Mouse (Mus musculus): Measurements from ENCODE around the gene Elf2. TPM values are rescaled to one million over a fixed set of nuclear protein-coding genes. Genes with fewer than 3 reads are reported as not detected.

Elf2 gene
- polyA plus RNA-seq, 2 experiments = 14.7 to 20.7 TPM

DNA sequence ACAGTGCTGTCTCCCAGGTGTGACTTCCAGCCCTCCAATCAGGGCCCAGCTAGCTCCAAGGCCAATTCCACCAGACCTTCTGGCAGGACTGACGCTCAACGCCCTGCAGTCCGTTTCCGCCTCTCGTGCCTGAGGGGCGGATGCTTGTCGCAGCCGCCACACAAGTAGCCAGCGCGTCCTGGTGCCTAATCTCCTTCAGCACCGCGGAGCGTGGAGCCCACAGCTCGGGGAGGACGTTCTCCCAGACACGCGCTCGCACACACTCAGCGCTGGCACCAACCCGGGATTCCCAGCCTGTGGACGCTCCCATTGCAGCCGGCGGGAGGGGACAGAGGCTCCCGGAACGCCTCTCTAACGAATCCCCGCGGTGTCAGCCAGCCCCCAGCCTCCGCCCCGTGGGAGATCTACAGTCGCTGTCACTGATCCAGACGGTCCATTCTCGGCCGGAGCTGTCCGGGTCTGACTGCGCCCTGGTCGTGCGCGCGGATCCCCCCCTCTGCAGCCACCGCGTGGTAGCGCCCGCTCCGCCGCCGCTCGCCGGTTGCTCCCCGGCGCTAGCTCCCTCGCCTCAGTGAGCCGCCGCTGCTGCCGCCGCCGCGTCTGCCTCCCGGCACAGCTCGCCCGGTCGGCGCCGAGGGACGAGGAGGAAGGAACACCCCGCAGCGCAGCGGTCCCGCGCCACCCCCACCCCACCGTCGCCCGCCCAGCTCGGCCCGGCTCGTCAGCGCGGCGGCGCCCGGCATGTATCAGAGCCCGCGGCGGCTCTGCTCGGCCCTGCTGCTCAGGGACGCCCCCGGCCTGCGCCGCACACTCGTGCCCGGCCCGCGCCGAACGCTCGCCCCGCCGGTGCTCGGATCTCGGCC is 115.9 kb downstream of the Elf2 start, which contains the start of gene Noct:
Gene Noct (plus strand): TSS at position 85 of the 863 bp plus-strand sequence.
- Histone ChIP-seq H3K4me3 (ENCODE audit: insufficient read depth in 1 of 2, low read depth in 2 of 2, low read length in 2 of 2) (peak within 1 kb of the TSS; percentile 74 to 97), H3K27me3 (ENCODE audit: control insufficient read depth, insufficient read depth, low read length) (no peaks in the 10 kb centered on the region; the same call in 1 of the 2 replicates), H3K4me1 (replicated peaks; ENCODE audit: control insufficient read depth in 2 of 2, insufficient read depth in 2 of 2, low read length in 1 of 2) (peaks cover 33 to 37% of the 10 kb centered on the region in 2 experiments), H3K9ac (replicated peaks) (peak within 1 kb of the TSS; percentile 98), H3K9me3 (ENCODE audit: control insufficient read depth, low read length) (no peaks in the 10 kb centered on the region), H3K36me3 (replicated peaks; ENCODE audit: control insufficient read depth, insufficient read depth, low read depth) (peaks cover 9% of the 10 kb centered on the region), H3K27ac (peak within 1 kb of the TSS; percentile 99), H3K4me2 (ENCODE audit: low read depth) (peak within 1 kb of the TSS; percentile 98)
- WGBS (ENCODE audit: insufficient replicate concordance) = 1% methylated on average over 99 of the region's 100 CpGs
- DNase-seq (ENCODE audit: low read depth in 3 of 3, low spot score in 3 of 3) (peak; percentile 82 to 92 (median 84)), ATAC-seq (ENCODE audit: insufficient read depth) (peak; percentile 94)
- peak; percentile 29; the same call in 1 of the 2 replicates for TF ChIP-seq CTCF (IDR thresholded peaks at IDR 0.05; ENCODE audit: low read depth)
- TF ChIP-seq EP300 (IDR thresholded peaks at IDR 0.05; ENCODE audit: low read depth) = peak; percentile 50; the same call in 1 of the 2 replicates

DNA sequence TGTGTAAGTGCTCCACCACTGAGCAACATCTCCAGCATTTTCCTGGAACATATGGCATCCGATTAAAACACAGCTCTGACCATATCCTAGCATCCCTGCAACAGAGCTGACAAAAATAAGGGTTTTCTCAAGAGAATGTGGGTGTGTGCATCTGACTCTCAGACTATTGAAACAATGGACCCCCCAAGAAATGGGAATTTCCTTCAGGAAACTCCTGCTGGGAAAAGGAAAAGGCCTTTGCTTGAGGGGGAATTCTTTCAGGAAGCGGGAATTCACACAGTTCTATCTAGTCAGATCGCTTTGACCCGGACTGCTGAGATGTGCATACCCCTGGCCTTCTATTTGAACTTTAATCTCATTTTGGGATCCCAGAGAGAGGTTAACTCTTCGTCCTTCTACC is 116.9 kb downstream of the Elf2 start:
- Histone ChIP-seq H3K9ac (replicated peaks) (peak overlapping the region; percentile 98), H3K27me3 (ENCODE audit: control insufficient read depth, insufficient read depth, low read length) (no peaks in the 10 kb centered on the region; the same call in 1 of the 2 replicates)

DNA sequence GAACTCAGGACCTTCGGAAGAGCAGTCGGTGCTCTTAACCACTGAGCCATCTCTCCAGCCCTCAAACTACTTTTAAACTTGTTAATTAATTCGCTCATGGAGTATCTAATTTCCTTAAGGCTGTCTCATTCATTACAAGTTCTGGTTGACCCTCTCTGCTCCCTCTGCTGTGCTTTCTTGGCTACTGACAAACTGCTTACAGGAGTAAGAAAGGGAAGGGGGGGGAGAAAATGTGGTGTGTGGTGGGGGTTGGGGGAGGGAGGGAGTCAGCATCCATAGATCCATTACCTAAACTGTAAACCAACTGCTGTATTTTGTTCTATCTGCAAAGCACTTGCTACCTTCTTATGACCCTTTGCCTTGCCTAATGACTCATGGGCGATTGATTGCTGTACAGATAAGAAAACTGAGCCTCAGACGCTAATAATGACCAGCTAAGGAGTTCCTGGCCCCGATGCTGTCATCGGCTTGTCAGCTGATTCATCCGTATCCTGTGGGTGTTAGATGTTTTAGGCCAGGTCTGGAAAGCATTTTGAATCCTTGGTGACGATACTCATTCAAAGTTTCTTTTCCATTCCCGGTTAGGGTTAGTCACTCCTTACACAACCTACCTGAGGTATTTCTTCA is 117.5 kb downstream of the Elf2 start:
- Histone ChIP-seq H3K9ac (replicated peaks) (no peak overlapping the region), H3K9me3 (ENCODE audit: control insufficient read depth, low read length) (no peaks in the 10 kb centered on the region), H3K4me1 (replicated peaks; ENCODE audit: control insufficient read depth in 2 of 2, insufficient read depth in 2 of 2, low read length in 1 of 2) (peaks cover 18 to 22% of the 10 kb centered on the region in 2 experiments), H3K36me3 (replicated peaks; ENCODE audit: control insufficient read depth, insufficient read depth, low read depth) (peaks cover 4% of the 10 kb centered on the region; the same call in 1 of the 2 replicates), H3K4me2 (ENCODE audit: low read depth) (peak overlapping the region; percentile 98; the same call in 1 of the 2 replicates), H3K27ac (no peak overlapping the region), H3K4me3 (ENCODE audit: insufficient read depth in 1 of 2, low read depth in 2 of 2, low read length in 2 of 2) (no peak overlapping the region), H3K27me3 (ENCODE audit: control insufficient read depth, insufficient read depth, low read length) (no peaks in the 10 kb centered on the region; the same call in 1 of the 2 replicates)
- ATAC-seq (ENCODE audit: insufficient read depth) (no peak), DNase-seq (ENCODE audit: low read depth in 3 of 3, low spot score in 3 of 3) (no peak)
- WGBS (ENCODE audit: insufficient replicate concordance) = 52% methylated on average over 10 of the region's 10 CpGs
- TF ChIP-seq EP300 (IDR thresholded peaks at IDR 0.05; ENCODE audit: low read depth) (no peak), CTCF (IDR thresholded peaks at IDR 0.05; ENCODE audit: low read depth) (no peak)

More for the DNA sequence above, 116.9 kb downstream of the Elf2 start:
- DNase-seq (ENCODE audit: low read depth in 3 of 3, low spot score in 3 of 3) = no peak
- 37% methylated on average over 5 of the region's 5 CpGs for WGBS (ENCODE audit: insufficient replicate concordance)
- Histone ChIP-seq H3K9me3 (ENCODE audit: control insufficient read depth, low read length) (no peaks in the 10 kb centered on the region), H3K36me3 (replicated peaks; ENCODE audit: control insufficient read depth, insufficient read depth, low read depth) (peaks cover 6% of the 10 kb centered on the region), H3K4me1 (replicated peaks; ENCODE audit: control insufficient read depth in 2 of 2, insufficient read depth in 2 of 2, low read length in 1 of 2) (peaks cover 22 to 28% of the 10 kb centered on the region in 2 experiments), H3K4me3 (ENCODE audit: insufficient read depth in 1 of 2, low read depth in 2 of 2, low read length in 2 of 2) (peak overlapping the region in 1 of 2 experiments; percentile 97; a peak in 2 of 4 replicates), H3K27ac (peak overlapping the region; percentile 99), H3K4me2 (ENCODE audit: low read depth) (peak overlapping the region; percentile 98)
- TF ChIP-seq EP300 (IDR thresholded peaks at IDR 0.05; ENCODE audit: low read depth) (no peak), CTCF (IDR thresholded peaks at IDR 0.05; ENCODE audit: low read depth) (no peak)
- ATAC-seq (ENCODE audit: insufficient read depth) = no peak

DNA sequence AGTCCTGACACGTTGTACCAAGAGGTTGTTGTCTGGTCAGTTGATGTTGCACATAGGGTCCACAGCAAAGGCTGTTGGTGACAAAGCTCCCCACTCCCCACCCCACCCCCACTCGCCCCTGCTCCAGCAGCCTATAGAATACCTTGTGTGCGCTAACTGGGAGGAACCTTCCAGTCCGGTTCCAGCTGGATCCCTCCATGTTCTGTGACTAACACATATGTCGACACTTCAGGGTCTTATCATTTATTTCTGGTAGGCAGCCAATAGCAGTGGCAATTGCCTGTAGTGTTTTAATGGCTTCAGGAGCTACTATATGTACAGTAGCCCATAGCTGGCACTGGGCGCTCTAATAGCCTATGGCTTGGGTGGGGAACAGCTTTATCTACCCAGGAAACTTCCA is 118.2 kb downstream of the Elf2 start:
- TF ChIP-seq CTCF (IDR thresholded peaks at IDR 0.05; ENCODE audit: low read depth) (no peak), EP300 (IDR thresholded peaks at IDR 0.05; ENCODE audit: low read depth) (no peak)
- 72% methylated on average over 6 of the region's 6 CpGs for WGBS (ENCODE audit: insufficient replicate concordance)
- Histone ChIP-seq H3K9ac (replicated peaks) (no peak overlapping the region), H3K4me2 (ENCODE audit: low read depth) (no peak overlapping the region), H3K9me3 (ENCODE audit: control insufficient read depth, low read length) (no peaks in the 10 kb centered on the region), H3K36me3 (replicated peaks; ENCODE audit: control insufficient read depth, insufficient read depth, low read depth) (peaks cover 4% of the 10 kb centered on the region; the same call in 1 of the 2 replicates), H3K27ac (no peak overlapping the region), H3K4me1 (replicated peaks; ENCODE audit: control insufficient read depth in 2 of 2, insufficient read depth in 2 of 2, low read length in 1 of 2) (peaks cover 14 to 18% of the 10 kb centered on the region in 2 experiments), H3K27me3 (ENCODE audit: control insufficient read depth, insufficient read depth, low read length) (no peaks in the 10 kb centered on the region; the same call in 1 of the 2 replicates), H3K4me3 (ENCODE audit: insufficient read depth in 1 of 2, low read depth in 2 of 2, low read length in 2 of 2) (no peak overlapping the region)
- ATAC-seq (ENCODE audit: insufficient read depth) (no peak), DNase-seq (ENCODE audit: low read depth in 3 of 3, low spot score in 3 of 3) (no peak)
